Mouse (Mus musculus) bone marrow, adult 2 months (tissue): Measurements from ENCODE around the gene Cdk17. TPM values are rescaled to one million over a fixed set of nuclear protein-coding genes. Genes with fewer than 3 reads are reported as not detected.
A peak's percentile ranks its signal among the peaks of the same experiment; 100 is the strongest.
"Not testable (repeated sequence)": the region's sequence is repeated elsewhere in the genome, so short reads cannot be mapped to it uniquely, and the experiment has no call there.

Experiments used
- H3K27ac ChIP-seq: fragments of 200-500 bp; 2 replicates; pipeline ENCODE4 v1.5.1; 2012; ENCODE audit warnings: low read depth, mild to moderate bottlenecking, control low read depth, inconsistent platforms, low read length; ENCODE audit not compliant: control insufficient read depth, poor library complexity, insufficient read depth
- H3K4me1 ChIP-seq: fragments of 200-500 bp; 2 replicates; pipeline ENCODE4 v1.6.1; 2011; ENCODE audit warnings: low read length; ENCODE audit not compliant: control insufficient read depth, insufficient read depth
- H3K4me3 ChIP-seq: fragments of 200-500 bp; replicated peaks from 2 replicates; pipeline ENCODE3; 2011; ENCODE audit warnings: mild to moderate bottlenecking, low read depth, low read length, control low read depth; ENCODE audit not compliant: control insufficient read depth
- CTCF ChIP-seq: fragments of 200-500 bp; IDR thresholded peaks from 2 replicates; pipeline ENCODE4 v1.5.1; 2011; ENCODE audit warnings: low read length, control low read depth; ENCODE audit not compliant: control insufficient read depth, insufficient read depth
- POLR2A ChIP-seq: fragments of 200-500 bp; IDR thresholded peaks from 2 replicates; pipeline ENCODE4 v1.6.1; 2011; ENCODE audit warnings: low read depth, mild to moderate bottlenecking, control low read depth, low read length, borderline replicate concordance; ENCODE audit not compliant: control insufficient read depth
- WGBS: fragments of 180-500 bp; shearing (Covaris S2); methylation state at CpG from one replicate; pipeline ENCODE4 v1.1.7; 2018; 5-methylcytosine and 5-hydroxymethylcytosine counted together
- polyA plus RNA-seq: library from polyadenylated mRNA; stranded (reverse); fragments of >200 nt; gene quantifications from 2 replicates; pipeline ENCODE4 v1.2.4, GENCODE M21; 2011; ENCODE audit warnings: low replicate concordance; ENCODE audit not compliant: missing spikeins, insufficient read depth, insufficient read length

The Cdk17 gene
- polyA plus RNA-seq, 1 experiment = 19.5 TPM

DNA sequence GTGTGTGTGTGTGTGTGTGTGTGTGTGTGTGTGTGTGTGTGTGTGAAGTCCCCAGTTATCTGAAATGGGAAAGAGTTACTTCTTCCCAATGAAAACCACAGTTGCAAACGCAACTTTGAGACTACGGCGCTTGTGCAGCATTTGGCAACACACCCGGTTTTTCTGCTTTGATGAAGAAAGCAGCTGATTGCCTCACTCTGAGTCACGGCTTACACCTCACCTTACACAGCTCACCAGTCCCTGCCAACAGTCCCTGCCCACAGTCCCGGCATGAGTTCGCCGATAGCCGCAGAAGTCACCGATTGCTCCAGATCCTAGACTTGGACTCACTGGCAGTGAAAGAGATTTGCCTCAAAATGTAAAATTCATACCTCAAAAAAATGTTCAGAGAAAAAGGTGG lies 15.6 kb upstream of the Cdk17 start:
- WGBS = 9% methylated on average over 10 of the region's 10 CpGs
- peak overlapping the region; percentile 15 for H3K4me3 ChIP-seq
- TF ChIP-seq POLR2A (no peak), CTCF (no peak)
- peak overlapping the region; percentile 5; the same call in 1 of the 2 replicates for H3K27ac ChIP-seq
- H3K4me1 ChIP-seq = peaks cover 5% of the 10 kb centered on the region; the same call in 1 of the 2 replicates

DNA sequence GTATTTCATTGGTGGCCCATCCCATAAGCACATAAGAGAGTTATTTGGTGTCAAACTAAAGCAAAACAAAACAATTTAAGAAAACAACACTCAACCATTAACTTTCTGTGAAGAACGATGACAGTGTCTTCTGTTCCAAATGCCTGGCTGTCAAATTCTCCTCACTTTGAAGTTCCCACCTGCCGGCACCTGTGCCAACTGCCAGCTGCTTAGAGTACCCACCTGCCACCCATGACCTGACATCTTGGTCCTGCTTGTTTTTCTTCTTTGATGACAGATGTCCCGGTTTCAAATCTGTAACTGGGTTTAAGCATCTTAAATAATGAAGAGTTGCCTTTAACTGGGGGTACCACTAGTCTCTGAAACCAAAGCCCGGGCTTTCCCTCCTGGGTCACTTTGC lies 14.1 kb upstream of the Cdk17 start:
- WGBS = 88% methylated on average over 4 of the region's 4 CpGs
- TF ChIP-seq CTCF (no peak), POLR2A (no peak)

DNA sequence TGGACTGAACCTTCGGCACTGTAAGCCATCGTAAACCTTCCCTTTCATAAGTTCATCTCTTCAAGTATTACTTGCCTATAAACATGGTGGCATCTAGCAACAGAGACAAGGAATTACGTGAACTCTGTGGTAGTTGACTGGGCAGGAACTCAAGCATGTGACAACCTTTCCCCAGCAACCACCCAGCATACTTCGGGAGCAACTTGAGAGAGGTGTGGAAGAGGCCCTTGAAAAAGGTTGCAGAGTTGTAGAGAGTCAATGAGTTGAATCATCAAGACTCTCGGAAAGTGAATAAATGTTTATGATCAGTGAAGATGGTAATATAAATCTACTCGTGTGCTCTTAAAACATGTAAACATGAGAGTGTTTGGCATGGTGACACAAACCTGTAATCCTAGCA lies 13.0 kb upstream of the Cdk17 start:
- H3K4me3 ChIP-seq = no peak overlapping the region
- 89% methylated on average over 6 of the region's 6 CpGs for WGBS
- no peak overlapping the region for H3K27ac ChIP-seq
- peaks cover 2% of the 10 kb centered on the region; the same call in 1 of the 2 replicates for H3K4me1 ChIP-seq
- TF ChIP-seq CTCF = no peak
- no peak for TF ChIP-seq POLR2A

More for the DNA sequence above, 14.1 kb upstream of the Cdk17 start:
- Histone ChIP-seq H3K27ac (no peak overlapping the region), H3K4me1 (peaks cover 5% of the 10 kb centered on the region; the same call in 1 of the 2 replicates), H3K4me3 (no peak overlapping the region)

DNA sequence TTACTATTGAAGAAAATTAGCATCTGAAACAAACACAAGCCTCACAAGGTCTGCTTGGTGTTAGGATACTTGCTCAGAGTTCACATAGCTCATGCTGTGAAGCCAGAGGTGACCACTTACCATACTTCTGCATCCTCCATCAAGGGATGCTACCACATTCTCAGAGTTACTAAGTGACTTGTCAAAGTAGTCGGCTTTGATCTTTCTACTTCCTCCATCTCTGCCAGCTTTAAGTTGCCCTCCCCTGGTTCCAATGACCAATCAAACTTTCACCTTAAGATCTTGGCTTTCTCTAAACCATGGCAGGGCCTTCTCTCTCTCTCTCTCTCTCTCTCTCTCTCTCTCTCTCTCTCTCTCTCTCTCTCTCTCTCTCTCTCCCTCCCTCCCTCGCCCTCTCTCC lies 11.1 kb upstream of the Cdk17 start:
- WGBS = 10% methylated on average over 1 of the region's 2 CpGs
- Histone ChIP-seq H3K27ac (no peak overlapping the region), H3K4me1 (peaks cover 1% of the 10 kb centered on the region; the same call in 1 of the 2 replicates), H3K4me3 (no peak overlapping the region)
- no peak for TF ChIP-seq POLR2A
- TF ChIP-seq CTCF = no peak

DNA sequence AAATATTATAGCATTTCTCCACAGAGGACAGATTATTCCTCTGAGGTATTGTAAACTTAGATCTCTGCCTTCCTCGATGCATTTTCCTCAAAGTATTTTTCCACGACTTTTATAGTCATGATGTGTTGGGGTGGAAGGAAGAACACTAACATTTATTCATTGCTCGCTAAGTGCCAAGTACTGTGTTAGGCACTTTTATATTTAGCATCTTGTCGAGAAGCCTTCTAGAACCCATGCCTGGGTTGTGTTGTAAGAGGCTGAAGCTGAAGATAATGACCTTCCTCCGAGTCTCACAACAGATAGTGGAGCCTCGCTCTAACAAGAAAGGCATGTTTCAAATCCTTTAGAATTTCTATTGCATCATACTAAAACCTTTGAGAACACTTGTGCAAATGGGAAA lies 8.9 kb upstream of the Cdk17 start:
- no peak overlapping the region for H3K4me3 ChIP-seq
- peaks cover 1% of the 10 kb centered on the region; the same call in 1 of the 2 replicates for H3K4me1 ChIP-seq
- WGBS = 45% methylated on average over 6 of the region's 6 CpGs
- no peak overlapping the region for H3K27ac ChIP-seq
- TF ChIP-seq CTCF (no peak), POLR2A (no peak)

DNA sequence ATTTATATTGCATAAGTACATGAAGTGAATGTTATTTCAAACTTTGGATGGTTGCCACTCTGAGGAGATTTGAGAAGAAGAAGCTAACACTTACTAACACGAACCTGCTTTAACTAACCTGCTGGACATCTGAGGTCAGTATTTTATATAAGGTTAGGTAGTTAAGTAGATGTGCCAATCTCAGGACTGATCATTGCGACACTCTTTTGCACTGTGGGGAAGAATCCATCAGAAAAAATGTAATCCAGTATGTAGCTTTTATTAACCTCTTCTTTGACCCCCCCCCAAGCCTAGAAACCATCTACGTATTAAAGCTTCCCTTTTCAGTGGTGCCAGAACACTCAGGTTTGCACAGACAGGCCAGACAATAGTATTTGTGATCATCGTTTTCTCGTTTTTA lies 8.0 kb upstream of the Cdk17 start:
- TF ChIP-seq POLR2A = no peak
- TF ChIP-seq CTCF = no peak
- H3K4me3 ChIP-seq = no peak overlapping the region
- WGBS = 67% methylated on average over 5 of the region's 5 CpGs

DNA sequence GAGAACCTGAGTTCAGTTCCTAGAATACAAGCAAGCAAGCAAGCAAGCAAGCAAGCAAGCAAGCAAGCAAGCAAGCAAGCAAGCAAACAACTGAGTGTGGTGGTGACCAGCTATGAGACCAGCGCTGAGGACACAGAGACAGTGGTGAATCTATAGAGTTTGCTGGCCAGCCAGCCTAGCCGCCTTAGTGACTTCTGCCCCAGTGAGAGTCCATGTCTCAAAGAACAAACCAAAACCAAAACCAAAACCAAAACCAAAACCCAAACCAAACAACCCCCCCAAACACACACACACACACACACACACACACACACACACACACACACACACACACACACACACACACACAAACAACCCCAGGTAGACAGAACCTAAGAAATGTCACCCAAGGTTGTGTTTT lies 7.3 kb upstream of the Cdk17 start:
- H3K4me3 ChIP-seq, H3K27ac ChIP-seq, H3K4me1 ChIP-seq: not testable (repeated sequence)
- WGBS = 70% methylated on average over 2 of the region's 2 CpGs

More for the DNA sequence above, 8.0 kb upstream of the Cdk17 start:
- Histone ChIP-seq H3K4me1 (peaks cover 1% of the 10 kb centered on the region; the same call in 1 of the 2 replicates), H3K27ac (no peak overlapping the region)

DNA sequence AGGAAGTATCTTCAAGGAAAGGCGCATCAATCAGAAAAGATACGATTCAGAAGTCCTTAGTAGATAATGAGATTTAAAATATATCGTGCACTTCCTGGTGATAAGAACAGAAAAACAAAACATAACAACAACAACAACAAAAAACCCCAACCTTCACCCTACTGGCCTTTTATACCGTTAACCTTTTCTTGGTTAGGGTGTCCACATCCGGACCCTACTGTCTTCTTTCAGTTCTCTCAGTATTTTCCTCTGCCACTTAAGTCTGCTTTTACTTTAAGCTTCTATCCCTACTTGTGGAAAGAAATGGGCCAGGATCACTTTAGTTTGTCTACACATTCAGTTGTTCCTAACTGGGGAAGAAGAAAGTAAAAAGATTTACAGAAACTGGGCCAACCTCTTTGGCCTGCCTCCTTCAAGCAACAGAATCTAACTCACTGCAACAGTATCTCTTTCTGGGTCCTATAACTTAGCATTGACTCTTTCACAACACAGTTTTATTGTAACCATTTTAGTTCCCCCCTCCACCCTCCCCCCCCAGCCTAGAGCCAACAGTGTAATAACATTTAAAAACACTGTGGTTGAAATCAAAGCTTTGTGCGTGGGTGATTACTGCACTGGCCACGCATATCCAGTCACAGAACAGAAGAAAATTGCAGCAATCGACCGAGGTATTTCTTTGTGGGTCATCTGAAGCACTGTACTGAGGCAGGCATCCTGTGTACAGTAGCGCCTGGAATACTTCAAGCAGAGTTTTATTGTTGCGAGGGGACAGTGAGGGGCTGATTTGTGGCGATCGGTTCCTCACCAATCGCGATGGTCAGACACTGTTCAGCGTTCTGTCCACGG lies 801 bp upstream of the Cdk17 start:
- H3K4me3 ChIP-seq = peak overlapping the region; percentile 60
- H3K4me1 ChIP-seq = no peaks in the 10 kb centered on the region; the same call in 1 of the 2 replicates
- H3K27ac ChIP-seq = no peak overlapping the region
- WGBS = 10% methylated on average over 17 of the region's 17 CpGs
- no peak for TF ChIP-seq POLR2A
- TF ChIP-seq CTCF = no peak
